Comparison of ENCODE assay signal across 15 mouse cellular contexts in the genomic region with DNA sequence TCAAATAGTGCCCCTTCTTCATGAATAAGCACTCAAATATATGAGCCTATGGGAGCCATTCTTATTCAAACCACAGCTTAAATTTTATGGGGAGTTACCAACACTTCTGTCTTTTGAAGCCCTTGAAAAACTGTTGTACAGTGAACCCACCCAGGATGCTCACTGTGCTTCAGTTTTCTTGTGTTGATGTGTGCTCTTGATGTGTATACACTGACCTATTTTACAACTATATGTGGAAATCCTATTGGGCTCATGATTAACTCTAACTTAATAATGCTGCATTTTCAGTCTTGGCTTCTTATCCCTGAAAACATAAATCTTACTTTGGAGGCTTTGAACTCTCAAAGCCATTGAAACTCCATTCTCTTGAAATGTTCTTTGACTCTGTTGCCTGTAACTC.
"Had no signal": no experiment of that assay in that cellular context is flagged by ENCODE, and none has a peak within 500 bp of the region (broad histone marks: within the 10 kb centered on the region; RNA-seq: fewer than 3 reads in every experiment).

No protein-coding gene starts in this region.

- H3K27me3 ChIP-seq: neural tube, embryonic 15.5 days; stomach, embryonic 15.5 days had no signal

- H3K9ac ChIP-seq: neural tube, embryonic 15.5 days; stomach, embryonic 15.5 days had no signal

- H3K4me2 ChIP-seq: neural tube, embryonic 15.5 days; stomach, embryonic 15.5 days had no signal

- H3K36me3 ChIP-seq: neural tube, embryonic 15.5 days; stomach, embryonic 15.5 days had no signal

- H3K4me1 ChIP-seq: neural tube, embryonic 15.5 days; stomach, embryonic 15.5 days had no signal

- DNase-seq: retina, postnatal 1 day; right cerebral cortex, adult 18-20 months; right cerebral cortex, postnatal 14 days; right cerebral cortex, postnatal 25 days; right cerebral cortex, postnatal 4 days; spleen, adult 18-20 months; thymus, adult 18-20 months; thymus, adult 2 months; thymus, postnatal 14 days; thymus, postnatal 25 days; thymus, postnatal 36 days; thymus, postnatal 4 days had no signal

- H3K9me3 ChIP-seq: neural tube, embryonic 15.5 days; stomach, embryonic 15.5 days had no signal

- H3K27ac ChIP-seq: neural tube, embryonic 15.5 days; stomach, embryonic 15.5 days; stomach, postnatal 0 days had no signal

- H3K4me3 ChIP-seq: neural tube, embryonic 15.5 days; stomach, embryonic 15.5 days had no signal
